Mouse (Mus musculus): ENCODE measurements around the gene Zfp775. TPM values are rescaled to one million over a fixed set of nuclear protein-coding genes. Genes with fewer than 3 reads are reported as not detected.

Zfp775 gene
- 7.7 and 8.9 TPM in 2 replicates for total RNA-seq (2021)
- long read RNA-seq, experiment 1, full-length matches to known transcripts = 22 of 27 reads
- long read RNA-seq, experiment 1, partial matches to known transcripts = 0 of 27 reads
- long read RNA-seq, experiment 1, other reads (novel, unspliced or antisense) = 5 of 27 reads
- long read RNA-seq, experiment 2, full-length matches to known transcripts = 9 of 9 reads
- long read RNA-seq, experiment 2, partial matches to known transcripts = 0 of 9 reads
- long read RNA-seq, experiment 2, other reads (novel, unspliced or antisense) = 0 of 9 reads

GRCm38 (mm10) chr6:48601271-48602079, at the start of gene Zfp775:
TSS of gene Zfp775 (plus strand) at chr6:48602063.
- peak; percentile 98 for DNase-seq

- peak; percentile 59 for DNase-seq
Measured at GRCm38 (mm10) chr6:48552918-48553317, 48.9 kb upstream of the Zfp775 start.

GRCm38 (mm10) chr6:48553819-48554218, 48.0 kb upstream of the Zfp775 start:
- no peak for DNase-seq

GRCm38 (mm10) chr6:48554280-48555103, 47.4 kb upstream of the Zfp775 start, which contains the start of gene Lrrc61:
TSS of gene Lrrc61 (plus strand) at chr6:48554796.
- DNase-seq = peak; percentile 99

GRCm38 (mm10) chr6:48555104-48555890, 46.6 kb upstream of the Zfp775 start:
- peak; percentile 70 for DNase-seq

- DNase-seq = no peak
Measured at GRCm38 (mm10) chr6:48555956-48556355, 45.9 kb upstream of the Zfp775 start.

- no peak for DNase-seq
Measured at GRCm38 (mm10) chr6:48565693-48566310, 36.1 kb upstream of the Zfp775 start.

GRCm38 (mm10) chr6:48566312-48566711, 35.6 kb upstream of the Zfp775 start:
- peak; percentile 72 for DNase-seq

- peak; percentile 71 for DNase-seq
Measured at GRCm38 (mm10) chr6:48568036-48568984, 33.6 kb upstream of the Zfp775 start.

- no peak for DNase-seq
Measured at GRCm38 (mm10) chr6:48569065-48569807, 32.6 kb upstream of the Zfp775 start.

GRCm38 (mm10) chr6:48572014-48572413, 29.8 kb upstream of the Zfp775 start:
- no peak for DNase-seq

- DNase-seq = peak; percentile 17
Measured at GRCm38 (mm10) chr6:48572572-48573061, 29.2 kb upstream of the Zfp775 start, which contains the start of gene Rarres2. TSS of gene Rarres2 (minus strand) at chr6:48572789.

GRCm38 (mm10) chr6:48573280-48573679, 28.6 kb upstream of the Zfp775 start:
- peak; percentile 58 for DNase-seq

GRCm38 (mm10) chr6:48573981-48574380, 27.9 kb upstream of the Zfp775 start:
- no peak for DNase-seq

- DNase-seq = peak; percentile 14
Measured at GRCm38 (mm10) chr6:48578736-48579135, 23.1 kb upstream of the Zfp775 start.

- DNase-seq = peak; percentile 47
Measured at GRCm38 (mm10) chr6:48579215-48579648, 22.6 kb upstream of the Zfp775 start.

GRCm38 (mm10) chr6:48581257-48581656, 20.6 kb upstream of the Zfp775 start:
- no peak for DNase-seq

GRCm38 (mm10) chr6:48582037-48582436, 19.8 kb upstream of the Zfp775 start:
- peak; percentile 63 for DNase-seq

All from adrenal gland, postnatal 14 days (tissue).